Mouse (Mus musculus): ENCODE data around the gene Myo15.
"Not testable (repeated sequence)": the region's sequence is repeated elsewhere in the genome, so short reads cannot be mapped to it uniquely, and the experiment has no call there.

Gene Myo15

DNA sequence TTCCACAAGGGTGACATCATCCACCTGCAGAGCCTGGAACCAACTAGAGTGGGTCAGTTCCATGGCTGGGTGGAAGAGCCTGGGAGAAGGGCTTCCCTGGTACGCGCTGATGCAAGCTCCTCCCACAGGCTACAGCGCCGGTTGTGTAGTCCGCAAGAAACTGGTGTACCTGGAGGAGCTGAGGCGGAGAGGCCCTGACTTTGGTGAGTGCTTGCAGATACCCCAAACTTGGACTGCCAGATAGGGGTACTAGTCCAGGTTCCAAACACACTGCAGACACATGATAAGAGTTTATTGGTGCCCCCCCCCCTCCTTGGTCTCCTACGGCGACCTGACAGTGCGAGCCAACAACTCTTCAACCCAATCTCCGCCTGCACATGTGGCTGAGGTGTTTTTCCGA lies 39.8 kb downstream of the Myo15 start:
- DNase-seq: no peak

DNA sequence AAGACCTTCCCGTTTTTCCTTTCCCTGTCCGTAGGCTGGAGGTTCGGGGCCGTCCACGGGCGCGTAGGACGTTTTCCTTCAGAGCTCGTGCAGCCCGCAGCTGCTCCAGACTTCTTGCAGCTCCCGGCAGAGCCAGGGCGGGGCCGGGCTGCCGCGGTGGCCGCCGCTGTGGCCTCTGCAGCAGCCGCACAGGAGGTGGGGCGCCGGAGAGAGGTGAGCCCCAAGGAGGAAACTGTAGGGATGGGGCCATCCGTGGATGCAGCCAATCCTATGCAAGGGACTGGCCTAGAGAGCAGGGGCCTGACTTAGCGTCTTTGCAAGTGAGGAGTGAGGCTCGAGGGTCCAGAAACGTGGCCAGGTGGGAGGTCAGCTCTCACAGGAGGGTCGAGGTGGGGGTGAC lies 40.4 kb downstream of the Myo15 start:
- no peak for DNase-seq

DNA sequence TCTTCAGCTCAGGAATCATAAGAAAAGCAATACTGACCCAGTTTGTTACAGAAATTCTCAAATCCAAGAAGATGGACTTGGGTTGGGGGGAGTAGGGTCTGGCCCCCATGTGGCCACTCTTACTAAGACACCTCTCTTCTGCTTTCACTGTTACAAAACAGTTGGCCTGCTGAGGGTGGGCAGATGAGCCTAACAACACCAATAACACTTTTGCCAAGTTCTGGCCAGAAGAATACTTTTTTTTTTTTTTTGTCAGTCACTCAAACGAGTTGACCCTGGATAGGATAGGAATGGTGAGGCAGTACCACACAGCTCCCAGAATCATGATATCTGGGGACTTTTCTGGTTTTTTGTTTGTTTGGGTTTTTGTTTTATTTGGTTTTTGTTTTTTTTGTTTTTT lies 42.8 kb downstream of the Myo15 start:
- DNase-seq: no peak

DNA sequence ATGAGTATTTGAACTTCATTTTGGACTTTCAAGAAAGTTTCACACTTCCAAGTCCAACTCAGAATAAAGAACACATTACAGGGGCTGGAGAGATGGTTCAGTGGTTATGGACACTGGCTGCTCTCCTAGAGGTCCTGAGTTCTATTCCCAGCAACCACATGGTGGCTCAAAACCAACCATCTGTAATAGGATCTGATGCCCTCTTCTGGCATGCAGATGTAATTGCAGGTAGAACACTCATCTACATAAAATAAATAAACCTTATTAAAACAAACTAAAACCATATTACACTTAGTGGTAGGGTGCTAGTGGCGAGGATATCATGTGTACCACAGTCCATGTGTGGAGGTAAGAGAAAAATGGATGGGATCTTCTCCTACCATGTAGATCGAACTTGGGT lies 43.4 kb downstream of the Myo15 start:
- DNase-seq: no peak

DNA sequence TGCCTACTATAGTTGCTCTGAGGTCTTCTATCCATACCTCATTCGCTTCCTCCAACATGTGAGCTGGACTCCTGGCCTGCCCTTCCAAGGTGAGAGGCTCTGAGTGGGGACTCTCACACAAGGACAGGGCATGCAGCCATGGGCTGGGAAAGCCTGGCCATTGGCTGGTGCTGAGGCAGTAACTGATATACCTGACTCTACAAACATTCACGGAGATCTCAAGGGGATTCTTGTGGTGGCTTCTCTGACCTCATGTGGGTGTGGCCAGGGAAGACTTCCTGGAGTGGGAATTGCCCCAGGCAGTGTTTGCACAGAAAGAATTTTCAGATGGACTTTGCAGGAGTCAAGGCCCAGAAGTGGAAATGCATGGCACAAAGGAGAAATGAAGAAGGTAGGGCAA lies 45.8 kb downstream of the Myo15 start:
- no peak for DNase-seq

DNA sequence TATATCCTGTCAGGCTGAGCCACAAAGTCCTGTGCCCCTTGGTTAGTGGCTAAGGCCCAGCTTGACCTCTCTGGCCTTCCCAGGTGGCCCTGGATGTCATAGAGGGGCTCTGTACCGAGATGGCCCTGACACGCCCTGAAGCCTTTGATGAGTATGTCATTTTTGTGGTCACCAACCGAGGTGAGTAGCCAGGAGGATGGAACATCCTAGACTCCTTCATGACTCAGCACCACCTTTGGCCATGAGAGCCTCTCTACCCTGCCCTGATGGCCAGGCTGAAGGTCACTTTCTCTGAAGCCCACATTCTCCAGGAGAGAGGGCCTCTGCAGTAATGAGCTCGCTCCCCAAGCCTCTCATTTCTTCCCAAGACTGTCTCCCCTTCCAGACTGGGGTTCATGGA lies 49.2 kb downstream of the Myo15 start:
- DNase-seq: no peak

DNA sequence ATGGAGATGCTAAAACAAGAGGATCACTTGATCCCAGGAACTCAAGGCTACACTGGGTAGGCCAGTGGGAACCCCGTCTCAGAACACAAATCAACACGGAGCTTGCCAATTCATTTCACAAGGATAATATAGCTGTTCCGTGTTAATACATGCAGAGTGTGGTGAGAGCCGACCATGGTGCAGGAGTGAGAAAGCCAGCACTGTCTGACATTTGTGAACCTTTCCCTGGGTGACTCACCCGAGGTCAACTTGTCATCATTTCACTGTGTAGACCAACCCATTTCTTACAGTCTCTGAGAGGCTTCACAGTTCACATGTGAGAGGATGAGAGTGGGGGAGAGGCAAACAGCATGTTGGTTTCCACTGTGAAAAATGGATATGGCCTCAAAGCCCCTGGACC lies 52.9 kb downstream of the Myo15 start:
- DNase-seq: no peak

DNA sequence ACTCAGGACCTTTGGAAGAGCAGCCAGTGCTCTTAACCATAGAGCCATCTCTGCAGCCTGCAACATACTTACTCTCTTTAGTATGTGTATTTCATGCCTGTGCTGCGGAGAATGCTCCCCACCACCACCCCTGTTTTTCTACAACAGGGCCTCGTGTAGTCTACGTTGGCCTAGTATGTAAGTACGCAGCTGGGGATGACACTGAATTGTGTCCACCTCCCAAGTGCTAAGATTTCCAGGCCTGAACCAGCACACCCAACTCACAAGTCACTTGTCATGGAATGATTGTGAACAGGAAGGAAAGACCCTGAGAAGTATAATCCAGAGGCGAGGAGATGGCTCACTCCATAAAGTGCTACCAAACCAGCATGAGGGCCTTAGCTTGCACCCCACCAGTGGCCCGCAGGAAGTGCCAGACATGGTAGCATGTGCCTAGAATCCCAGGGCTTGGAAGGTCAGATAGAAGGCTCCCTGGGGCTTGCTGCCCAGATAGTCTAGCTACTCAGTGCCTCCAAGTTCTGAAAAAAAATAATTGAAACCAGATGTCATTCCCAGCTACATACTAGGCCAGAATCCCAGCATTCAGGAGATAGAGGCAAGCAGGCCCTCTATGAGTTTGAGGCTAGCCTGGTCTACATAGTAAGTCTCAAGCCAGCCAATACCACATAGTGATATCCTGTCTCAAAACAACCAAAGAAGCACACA lies 53.7 kb downstream of the Myo15 start:
- no peak for DNase-seq

DNA sequence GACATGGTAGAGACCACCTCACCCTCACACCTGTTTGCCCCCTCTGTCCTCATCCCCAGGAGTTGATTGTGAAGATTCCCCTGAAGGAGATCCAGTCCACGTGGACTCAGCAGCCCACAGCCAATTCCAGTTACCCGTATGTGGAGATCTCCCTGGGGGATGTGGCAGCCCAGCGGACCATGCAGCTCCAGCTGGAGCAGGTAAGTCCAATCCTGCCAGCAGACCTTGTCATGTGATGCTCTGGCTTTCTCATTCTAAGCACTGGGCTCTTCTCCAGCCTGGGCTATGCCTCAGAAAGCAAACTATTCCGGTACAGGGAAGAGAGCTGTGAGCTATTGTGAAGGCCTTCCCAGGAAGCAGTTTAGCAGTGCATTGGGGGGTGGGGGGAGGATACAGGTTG lies 57.3 kb downstream of the Myo15 start:
- no peak for DNase-seq

DNA sequence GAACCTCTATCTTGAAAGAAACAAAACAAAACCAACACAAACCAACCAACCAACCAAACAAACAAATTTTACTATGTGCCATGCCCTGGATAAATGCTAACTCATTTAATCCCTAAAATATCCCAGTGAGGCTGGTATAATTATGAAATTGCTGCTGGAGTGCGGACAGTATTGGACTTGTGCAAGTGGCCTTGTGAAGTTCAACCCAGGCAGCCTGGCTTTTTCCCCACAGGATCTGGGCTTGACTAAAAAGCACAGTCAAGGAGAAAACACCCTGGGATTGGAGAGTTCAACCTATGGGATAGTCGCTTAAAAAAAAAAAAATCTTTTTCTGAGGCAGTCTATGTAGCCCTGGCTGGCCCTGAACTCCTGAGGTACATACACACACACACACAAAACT lies 66.5 kb downstream of the Myo15 start:
- DNase-seq: no peak

DNA sequence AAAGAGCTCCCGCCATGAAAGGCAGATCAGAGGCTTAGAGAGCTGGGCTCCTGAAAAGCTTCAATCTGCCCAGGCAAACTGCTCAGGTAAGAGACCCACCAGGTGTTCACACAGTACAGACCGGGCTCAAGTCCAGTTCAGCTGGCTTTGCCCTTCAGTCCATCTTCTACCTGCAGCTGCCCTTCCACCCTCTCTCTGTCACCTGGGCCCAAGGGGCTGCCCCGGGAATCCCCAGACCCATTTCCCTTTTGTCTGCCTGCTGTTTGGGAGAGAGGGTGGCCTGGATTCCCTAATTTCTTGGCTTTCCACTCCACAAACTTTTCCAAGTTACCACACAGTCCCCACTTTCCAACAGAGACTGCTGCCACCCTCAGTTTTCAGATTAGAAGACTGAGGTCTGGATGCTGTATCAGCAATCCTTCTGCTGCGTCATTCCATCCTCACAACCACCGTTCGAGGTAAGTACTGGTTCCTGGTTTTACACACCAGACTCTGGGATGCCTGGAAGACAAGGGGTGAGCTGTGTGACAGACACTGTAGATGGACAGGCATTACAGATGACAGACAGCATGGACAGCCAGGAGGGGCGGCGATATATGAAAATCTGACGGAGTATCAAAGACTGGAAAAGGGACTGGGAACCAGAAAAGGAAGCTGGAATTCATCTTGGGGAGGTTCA lies 67.2 kb downstream of the Myo15 start, which contains the start of gene Alkbh5:
TSS of gene Alkbh5 (plus strand) at position 202 of the 679 bp plus-strand sequence.
- DNase-seq: peak; percentile 58

DNA sequence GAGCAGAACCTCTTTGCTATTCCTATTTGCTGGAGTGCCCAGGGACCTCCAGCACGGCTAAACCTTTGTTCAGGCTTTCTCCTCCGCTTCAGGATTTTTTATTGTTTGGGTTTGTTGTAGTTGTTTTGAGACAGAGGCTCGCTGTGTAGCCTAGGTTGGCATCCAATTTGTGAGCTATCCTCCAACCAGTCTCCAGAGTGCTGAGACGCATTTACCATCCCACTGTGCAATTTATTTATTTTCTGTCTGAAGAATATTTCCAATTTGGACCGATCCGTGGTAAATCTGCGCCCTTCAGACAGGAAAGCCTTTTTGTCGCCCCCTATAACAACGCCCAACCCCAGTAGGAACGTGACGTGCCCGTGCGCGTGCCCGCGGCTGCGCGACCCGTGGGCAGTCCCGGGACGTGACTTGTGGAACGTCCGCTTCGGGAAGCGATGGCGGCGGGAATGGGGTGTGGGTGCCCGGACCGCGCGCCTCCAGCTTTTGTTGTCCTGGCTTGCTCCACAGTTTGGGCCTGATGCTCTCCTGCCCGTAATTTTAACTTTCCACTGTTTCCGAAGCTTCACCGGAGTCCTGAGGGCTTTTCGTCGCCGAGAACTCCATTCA lies 67.8 kb downstream of the Myo15 start:
- peak; percentile 93 for DNase-seq

DNA sequence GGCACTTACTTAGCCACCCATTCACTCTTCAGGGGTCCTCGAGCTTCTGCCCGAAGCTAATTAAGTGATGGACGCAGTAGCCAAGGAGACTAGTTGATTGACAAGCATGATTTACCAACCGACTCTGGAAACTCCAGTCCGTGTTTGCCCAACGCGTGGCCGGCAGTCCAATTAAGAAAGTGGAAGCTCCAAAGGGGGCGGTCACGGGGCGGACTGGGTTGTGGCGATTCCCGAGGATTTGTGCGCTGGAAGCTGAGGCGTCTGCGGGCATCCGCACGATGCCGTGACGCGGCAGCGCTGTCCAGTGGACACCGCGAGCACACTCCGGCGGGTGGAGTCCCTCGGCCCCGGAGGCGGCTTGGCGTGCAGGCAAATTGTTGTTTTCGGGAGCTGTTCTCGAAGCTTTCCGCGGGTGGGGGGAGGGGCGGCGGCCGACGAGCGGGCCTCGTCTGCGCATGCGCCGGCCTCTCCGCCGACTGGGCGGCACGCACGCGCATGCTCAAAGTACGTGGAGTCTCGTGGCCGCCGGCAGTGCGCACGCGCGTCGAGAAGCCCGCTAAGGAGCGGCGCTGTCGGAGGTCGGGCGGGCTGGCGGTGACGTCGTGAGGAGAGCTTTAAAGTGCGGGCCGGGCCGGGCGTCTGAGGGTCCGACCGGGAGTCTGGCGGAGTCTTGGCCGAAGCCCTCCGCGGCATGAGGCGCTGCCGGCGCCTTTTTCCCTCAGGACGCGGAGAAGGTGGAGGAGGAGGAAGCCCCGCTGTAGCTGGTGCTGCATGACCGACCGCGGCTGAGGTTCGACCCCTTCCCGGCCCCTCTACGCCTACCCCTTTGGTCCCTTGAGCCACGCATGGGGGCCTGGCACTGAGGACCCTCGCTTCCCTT lies 68.6 kb downstream of the Myo15 start:
- DNase-seq: peak; percentile 99

DNA sequence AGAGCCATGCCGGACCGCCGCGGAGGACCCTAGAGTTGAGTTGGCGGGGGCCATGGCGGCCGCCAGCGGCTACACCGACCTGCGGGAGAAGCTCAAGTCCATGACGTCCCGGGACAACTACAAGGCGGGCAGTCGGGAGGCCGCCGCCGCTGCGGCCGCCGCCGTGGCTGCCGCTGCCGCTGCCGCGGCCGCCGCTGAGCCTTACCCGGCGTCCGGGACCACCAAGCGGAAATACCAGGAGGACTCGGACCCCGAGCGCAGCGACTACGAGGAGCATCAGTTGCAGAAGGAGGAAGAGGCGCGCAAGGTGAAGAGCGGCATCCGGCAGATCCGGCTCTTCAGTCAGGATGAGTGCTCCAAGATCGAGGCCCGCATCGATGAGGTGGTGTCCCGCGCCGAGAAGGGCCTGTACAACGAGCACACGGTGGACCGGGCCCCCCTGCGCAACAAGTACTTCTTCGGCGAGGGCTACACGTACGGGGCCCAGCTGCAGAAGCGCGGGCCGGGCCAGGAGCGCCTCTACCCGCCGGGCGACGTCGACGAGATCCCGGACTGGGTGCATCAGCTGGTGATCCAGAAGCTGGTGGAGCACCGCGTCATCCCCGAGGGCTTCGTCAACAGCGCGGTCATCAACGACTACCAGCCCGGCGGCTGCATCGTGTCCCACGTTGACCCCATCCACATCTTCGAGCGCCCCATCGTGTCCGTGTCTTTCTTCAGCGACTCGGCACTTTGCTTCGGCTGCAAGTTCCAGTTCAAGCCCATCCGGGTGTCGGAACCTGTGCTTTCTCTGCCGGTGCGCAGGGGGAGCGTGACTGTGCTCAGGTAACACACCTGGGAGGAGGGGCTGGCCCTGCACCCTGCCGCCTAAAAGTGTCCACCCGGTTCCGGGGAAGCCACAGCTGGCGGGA lies 69.5 kb downstream of the Myo15 start:
- peak; percentile 51 for DNase-seq

DNA sequence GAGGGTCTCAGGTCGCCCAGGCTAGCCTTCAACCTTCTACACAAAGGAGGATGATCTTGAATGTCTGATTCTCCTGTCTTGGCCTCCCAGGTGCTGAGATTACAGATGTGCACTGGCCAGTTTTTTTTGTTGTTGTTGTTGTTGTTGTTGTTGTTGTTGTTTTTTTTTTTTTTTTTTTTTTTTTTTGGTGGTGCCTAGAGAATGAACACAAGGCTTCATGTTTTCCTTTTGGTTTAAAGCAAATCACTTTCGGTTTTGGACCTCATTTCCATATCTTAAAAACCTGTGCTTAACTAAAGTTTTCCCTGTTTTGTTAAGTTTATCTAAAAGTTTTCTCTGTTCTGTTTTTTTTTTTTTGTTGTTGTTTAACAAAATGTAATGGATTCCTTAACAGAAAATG lies 70.4 kb downstream of the Myo15 start:
- no peak for DNase-seq

DNA sequence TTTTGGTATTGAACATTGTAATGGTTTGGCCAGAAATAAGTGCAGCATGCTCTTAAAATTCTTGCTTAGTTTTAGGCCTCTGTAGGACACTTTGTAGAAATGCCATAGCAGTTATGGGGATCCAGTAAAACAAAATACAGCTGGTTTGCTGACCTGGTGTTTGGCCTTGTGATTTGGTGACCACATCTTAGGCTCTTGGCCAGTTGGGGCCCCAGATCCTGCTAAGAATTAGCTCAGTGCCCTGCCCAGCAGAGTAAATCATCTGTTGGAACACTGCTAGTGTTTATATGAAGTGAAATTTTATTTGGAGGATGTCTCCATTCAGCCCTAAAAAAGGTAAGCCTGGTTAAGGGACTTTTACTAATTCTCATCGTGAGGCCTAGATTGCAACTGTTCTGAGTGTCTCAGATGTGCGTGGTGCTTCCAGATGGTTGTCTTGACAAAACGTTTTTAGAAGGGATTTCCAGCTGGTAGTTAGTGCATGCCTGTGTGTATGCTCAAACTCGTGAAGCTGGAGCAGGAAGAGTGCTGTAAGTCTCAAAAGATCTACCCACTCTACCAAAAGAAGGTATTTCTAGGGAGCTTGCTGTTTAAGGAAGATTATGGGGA lies 71.0 kb downstream of the Myo15 start:
- peak; percentile 18 for DNase-seq

DNA sequence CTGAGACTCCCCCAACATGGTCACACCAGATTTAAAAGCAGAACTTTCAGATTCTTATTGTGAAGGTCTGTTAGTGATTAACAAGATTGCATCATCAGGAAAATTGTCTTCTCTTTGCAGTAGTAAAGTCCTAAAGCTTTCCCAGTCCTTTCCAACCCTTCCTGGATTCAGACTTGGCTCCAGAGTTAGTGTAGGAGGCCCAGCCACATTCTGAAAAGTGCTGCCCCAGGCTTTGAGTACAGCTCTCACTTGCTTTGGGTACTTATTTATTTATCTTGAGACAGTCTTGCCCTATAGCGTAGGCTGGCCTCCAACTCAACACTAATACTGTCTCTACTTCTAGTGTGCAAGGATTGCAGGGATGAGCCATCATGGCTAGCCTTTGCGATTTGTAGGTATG lies 71.6 kb downstream of the Myo15 start:
- no peak for DNase-seq

DNA sequence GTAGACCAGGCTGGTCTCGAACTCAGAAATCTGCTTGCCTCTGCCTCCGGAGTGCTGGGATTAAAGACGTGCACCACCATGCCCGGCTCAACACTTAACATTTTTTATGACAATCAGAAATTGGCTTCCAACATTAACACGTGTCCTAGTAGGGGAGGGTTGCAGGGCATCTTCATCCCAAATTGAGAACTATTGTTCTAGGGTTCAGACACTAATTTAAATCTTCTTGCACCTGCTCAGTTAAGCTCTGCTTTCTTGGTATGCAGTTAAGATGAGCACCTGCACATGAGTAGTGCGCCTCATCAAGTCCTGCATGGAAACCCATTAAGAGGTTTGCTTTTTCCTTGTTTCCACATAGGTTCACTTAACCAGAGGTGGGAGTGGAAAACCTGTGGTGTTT lies 72.7 kb downstream of the Myo15 start:
- no peak for DNase-seq

DNA sequence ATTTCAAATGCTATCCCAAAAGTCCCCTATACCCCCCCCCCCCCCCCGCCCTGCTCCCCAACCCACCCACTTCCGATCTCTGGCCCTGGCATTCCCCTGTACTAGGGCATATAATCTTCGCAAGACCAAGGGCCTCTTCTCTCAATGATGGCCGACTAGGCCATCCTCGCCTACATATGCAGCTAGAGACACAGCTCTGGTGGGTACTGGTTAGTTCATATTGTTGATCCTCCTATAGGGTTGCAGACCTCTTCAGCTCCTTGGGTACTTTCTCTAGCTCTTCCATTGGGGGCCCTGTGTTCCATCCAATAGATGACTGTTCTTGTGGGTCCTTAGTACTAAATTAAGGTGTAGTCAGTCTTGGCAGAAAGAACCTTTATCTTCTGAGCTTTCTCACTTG lies 74.1 kb downstream of the Myo15 start:
- not testable (repeated sequence) for DNase-seq

DNA sequence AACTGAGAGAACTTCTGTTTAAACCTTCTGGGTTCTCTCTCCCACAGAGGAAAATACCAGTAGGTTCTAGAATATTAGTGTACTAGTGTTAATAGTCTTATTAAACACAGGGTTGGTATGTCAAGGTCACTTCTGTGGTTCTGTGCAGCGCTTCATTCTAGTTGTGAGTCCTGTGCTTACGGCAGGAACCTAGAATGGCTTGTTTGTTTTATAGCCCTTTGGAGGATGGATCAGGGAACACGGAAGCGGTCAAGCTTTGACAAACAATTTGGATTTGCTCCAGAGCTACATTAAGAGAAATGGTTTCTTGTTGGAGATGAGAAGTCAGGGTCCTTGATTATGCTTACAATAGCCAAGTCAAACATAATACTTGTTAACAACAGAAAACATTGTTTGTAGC lies 76.3 kb downstream of the Myo15 start:
- DNase-seq: no peak

DNA sequence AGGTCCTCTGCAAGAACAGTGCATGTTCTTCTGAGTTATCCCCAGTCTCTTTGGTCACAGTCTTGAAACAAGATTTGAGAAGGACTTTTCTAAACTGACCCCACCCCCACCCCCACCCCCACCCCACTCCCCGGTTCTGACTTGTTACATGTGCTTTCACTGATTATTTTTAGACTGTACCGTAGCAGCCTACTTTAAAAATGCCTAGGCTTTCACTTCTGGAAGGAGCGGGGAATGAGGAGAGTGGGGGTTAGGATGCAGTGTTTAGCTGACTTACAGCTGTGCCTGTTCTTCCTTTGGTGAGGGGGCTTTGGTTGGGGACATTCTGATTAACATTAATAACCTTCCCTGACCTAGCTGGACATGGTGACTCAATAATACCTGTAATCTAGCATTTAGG lies 79.0 kb downstream of the Myo15 start:
- DNase-seq: no peak

DNA sequence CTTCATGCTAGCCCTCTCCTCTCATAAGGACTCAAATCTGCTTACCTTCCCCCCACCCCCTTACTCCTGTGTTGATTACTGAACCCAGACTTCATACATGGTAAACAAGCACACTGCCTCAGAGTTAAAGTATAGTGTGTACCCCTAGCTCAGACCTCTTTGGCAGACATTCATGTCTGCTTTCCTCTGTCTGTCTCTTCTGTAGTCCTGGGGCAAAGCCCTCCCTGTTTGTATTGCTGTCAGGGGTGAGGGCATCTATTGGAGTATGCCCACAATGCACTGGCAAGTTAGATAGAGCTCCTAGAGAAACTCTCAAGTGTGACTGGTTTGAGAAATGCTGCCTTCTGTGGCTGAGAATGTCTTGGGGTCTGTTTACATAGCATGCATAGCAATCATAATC lies 84.0 kb downstream of the Myo15 start:
- DNase-seq: no peak

Measured in cerebellum, adult 9-11 months (tissue).